ENCODE assay signal across 9 mouse cellular contexts in genomic region chr7:79543231-79544071, GRCm38 (mm10).
DNase-seq lines count a peak whose midpoint lies in the region; ATAC-seq and TF ChIP-seq lines count a peak whose summit lies in the region.
"Had no signal": no experiment of that assay in that cellular context is flagged by ENCODE, and none has a peak within 500 bp of the region (broad histone marks: within the 10 kb centered on the region; RNA-seq: fewer than 3 reads in every experiment).

No protein-coding gene starts in this region.

- no peak overlapping the region for H3K4me2 ChIP-seq in lung, postnatal 0 days (replicated peaks; ENCODE audit: low read depth, low read length)
- peak overlapping the region; percentile 62 for H3K4me2 ChIP-seq in hindbrain, embryonic 15.5 days
- peak overlapping the region; percentile 57 for H3K4me2 ChIP-seq in neural tube, embryonic 14.5 days (ENCODE audit: low read depth, low read length)

- peaks cover 68% of the 10 kb centered on the region for H3K27me3 ChIP-seq in lung, postnatal 0 days (replicated peaks; ENCODE audit: insufficient read depth, low read length)
- peaks cover 14% of the 10 kb centered on the region; the same call in 1 of the 2 replicates for H3K27me3 ChIP-seq in hindbrain, embryonic 15.5 days
- peaks cover 2% of the 10 kb centered on the region; the same call in 1 of the 2 replicates for H3K27me3 ChIP-seq in neural tube, embryonic 14.5 days (ENCODE audit: control insufficient read depth, insufficient read depth, low read length)

- TF ChIP-seq CTCF in lung, postnatal 0 days (IDR thresholded peaks at IDR 0.05) = no peak
- TF ChIP-seq CTCF in lung, adult 2 months (IDR thresholded peaks at IDR 0.05; ENCODE audit: insufficient read depth, low read length) = no peak

- no peak for TF ChIP-seq EP300 in lung, postnatal 0 days (IDR thresholded peaks at IDR 0.05)

- H3K4me3 ChIP-seq in lung, postnatal 0 days (ENCODE audit: low read depth, low read length) = 0 out of 2 replicates have a peak overlapping the region, but pooled peaks have one; percentile 2
- no peak overlapping the region for H3K4me3 ChIP-seq in lung, adult 2 months (replicated peaks; ENCODE audit: extremely low read depth, low read depth, low read length)
- H3K4me3 ChIP-seq in hindbrain, embryonic 15.5 days = peak overlapping the region; percentile 32
- peak overlapping the region; percentile 26 for H3K4me3 ChIP-seq in neural tube, embryonic 14.5 days (ENCODE audit: low read depth, low read length)
- H3K4me3 ChIP-seq: megakaryocyte, embryonic 14.5 days had no signal

- no peak for ATAC-seq in lung, postnatal 0 days
- peak; percentile 45 for ATAC-seq in hindbrain, embryonic 15.5 days (ENCODE audit: low FRiP score, low read depth)
- ATAC-seq in neural tube, embryonic 14.5 days (ENCODE audit: low read depth) = peak; percentile 33; the same call in 1 of the 2 replicates

- H3K9ac ChIP-seq in lung, postnatal 0 days (replicated peaks; ENCODE audit: low read depth) = no peak overlapping the region
- peak overlapping the region; percentile 45 for H3K9ac ChIP-seq in hindbrain, embryonic 15.5 days
- H3K9ac ChIP-seq in neural tube, embryonic 14.5 days (replicated peaks; ENCODE audit: low read depth, low read length) = peak overlapping the region; percentile 67

- no peak overlapping the region for H3K27ac ChIP-seq in lung, postnatal 0 days (ENCODE audit: low read length)
- H3K27ac ChIP-seq in hindbrain, embryonic 15.5 days (replicated peaks) = peak overlapping the region; percentile 85
- peak overlapping the region; percentile 91 for H3K27ac ChIP-seq in neural tube, embryonic 14.5 days (ENCODE audit: low read depth, low read length)

- under 1% methylated on average over 54 of the region's 58 CpGs for WGBS in lung, postnatal 0 days
- 2% methylated on average over 57 of the region's 58 CpGs for WGBS in lung, adult 2 months
- 1% methylated on average over 55 of the region's 58 CpGs for WGBS in hindbrain, embryonic 15.5 days
- 1% methylated on average over 57 of the region's 58 CpGs for WGBS in neural tube, embryonic 14.5 days

- no peaks in the 10 kb centered on the region for H3K4me1 ChIP-seq in lung, postnatal 0 days (ENCODE audit: insufficient read depth, low read depth, low read length)
- no peaks in the 10 kb centered on the region for H3K4me1 ChIP-seq in lung, adult 2 months (ENCODE audit: control insufficient read depth, insufficient read depth, low read length)
- H3K4me1 ChIP-seq in hindbrain, embryonic 15.5 days (replicated peaks) = peaks cover 36% of the 10 kb centered on the region
- H3K4me1 ChIP-seq in neural tube, embryonic 14.5 days (ENCODE audit: control insufficient read depth, insufficient read depth, low read length) = peaks cover 21% of the 10 kb centered on the region; the same call in 1 of the 2 replicates

- no peaks in the 10 kb centered on the region for H3K36me3 ChIP-seq in lung, postnatal 0 days (ENCODE audit: insufficient read depth, low read length)
- no peaks in the 10 kb centered on the region for H3K36me3 ChIP-seq in hindbrain, embryonic 15.5 days
- H3K36me3 ChIP-seq in neural tube, embryonic 14.5 days (ENCODE audit: control insufficient read depth, insufficient read depth, low read length) = no peaks in the 10 kb centered on the region

- peak; percentile 53 to 54 for DNase-seq in cerebellum, postnatal 10 days
- no peak for DNase-seq in cerebellum, adult 18-20 months
- DNase-seq in lung, postnatal 0 days (ENCODE audit: low spot score) = no peak
- DNase-seq in lung, adult 2 months = no peak
- DNase-seq in layer of hippocampus, adult 9-10 months (ENCODE audit: low spot score) = no peak
- DNase-seq in spleen, postnatal 36 days (ENCODE audit: low spot score in 2 of 2) = no peak

- TF ChIP-seq POLR2A in lung, adult 2 months (IDR thresholded peaks at IDR 0.05; ENCODE audit: borderline replicate concordance, extremely low read depth, low read depth, low read length) = no peak

- no peaks in the 10 kb centered on the region for H3K9me3 ChIP-seq in lung, postnatal 0 days (ENCODE audit: low read length)
- H3K9me3 ChIP-seq in hindbrain, embryonic 15.5 days = no peaks in the 10 kb centered on the region
- H3K9me3 ChIP-seq in neural tube, embryonic 14.5 days (ENCODE audit: control insufficient read depth, low read length) = no peaks in the 10 kb centered on the region
- H3K9me3 ChIP-seq: megakaryocyte, embryonic 14.5 days had no signal

Comparison
In these comparisons a context has a peak if more than half of its experiments do, and no peak if none do; other contexts are left out.
1. DNase-seq: peak in cerebellum, postnatal 10 days (2 of 2); none in cerebellum, adult 18-20 months (0 of 2), lung, postnatal 0 days (single experiment), lung, adult 2 months (single experiment), layer of hippocampus, adult 9-10 months (single experiment) and spleen, postnatal 36 days (0 of 2).